Mouse (Mus musculus) limb, embryonic 12.5 days (tissue): ENCODE data around the gene Prkacb. TPM values are rescaled to one million over a fixed set of nuclear protein-coding genes. Genes with fewer than 3 reads are reported as not detected.
"Not testable (repeated sequence)": the region's sequence is repeated elsewhere in the genome, so short reads cannot be mapped to it uniquely, and the experiment has no call there.

ENCODE experiments used
- ATAC-seq: fragments of 200-750 bp; cut with Nextera tagmentation; 2 replicates; pipeline ENCODE4 v1.8.0; 2017; ENCODE audit warnings: low read depth, moderate TSS enrichment; ENCODE audit not compliant: insufficient number of reproducible peaks, insufficient read depth, low FRiP score, low TSS enrichment
- H3K27ac ChIP-seq: fragments of 300-500 bp; sonication (generic); 2 replicates; pipeline ENCODE4 v1.5.1; 2016; ENCODE audit warnings: mild to moderate bottlenecking, moderate library complexity
- H3K27me3 ChIP-seq: fragments of 300-500 bp; sonication (generic); 2 replicates; pipeline ENCODE4 v1.6.1; 2016; ENCODE audit warnings: mild to moderate bottlenecking, moderate library complexity
- H3K36me3 ChIP-seq: fragments of 300-500 bp; sonication (generic); 2 replicates; pipeline ENCODE4 v1.6.1; 2016; ENCODE audit warnings: mild to moderate bottlenecking, moderate library complexity
- H3K4me1 ChIP-seq: fragments of 300-500 bp; sonication (generic); replicated peaks from 2 replicates; pipeline ENCODE4 v1.6.1; 2016
- H3K4me2 ChIP-seq: fragments of 300-500 bp; sonication (generic); 2 replicates; pipeline ENCODE4 v1.6.1; 2016; ENCODE audit warnings: mild to moderate bottlenecking, moderate library complexity
- H3K4me3 ChIP-seq: fragments of 300-500 bp; sonication (generic); replicated peaks from 2 replicates; pipeline ENCODE4 v1.5.1; 2016; ENCODE audit warnings: mild to moderate bottlenecking
- H3K9ac ChIP-seq: fragments of 300-500 bp; sonication (generic); replicated peaks from 2 replicates; pipeline ENCODE4 v1.6.1; 2016; ENCODE audit warnings: mild to moderate bottlenecking, moderate library complexity
- H3K9me3 ChIP-seq: fragments of 300-500 bp; sonication (generic); 2 replicates; pipeline ENCODE4 v1.6.1; 2016; ENCODE audit warnings: mild to moderate bottlenecking, moderate library complexity
- WGBS: fragments of 180-500 bp; shearing (Covaris S2); methylation state at CpG from one replicate; pipeline ENCODE4 v1.1.7; 2016; 5-methylcytosine and 5-hydroxymethylcytosine counted together
- polyA plus RNA-seq: library from polyadenylated mRNA; unstranded; fragments of >200 nt; fragmentation: Nextera tagmentation; extraction: Ambion mirVana; gene quantifications from 2 replicates; pipeline ENCODE4 v1.2.1, GENCODE M21; 2016

Gene Prkacb
- polyA plus RNA-seq, 1 experiment from 2014 or later: 87.7 TPM

DNA sequence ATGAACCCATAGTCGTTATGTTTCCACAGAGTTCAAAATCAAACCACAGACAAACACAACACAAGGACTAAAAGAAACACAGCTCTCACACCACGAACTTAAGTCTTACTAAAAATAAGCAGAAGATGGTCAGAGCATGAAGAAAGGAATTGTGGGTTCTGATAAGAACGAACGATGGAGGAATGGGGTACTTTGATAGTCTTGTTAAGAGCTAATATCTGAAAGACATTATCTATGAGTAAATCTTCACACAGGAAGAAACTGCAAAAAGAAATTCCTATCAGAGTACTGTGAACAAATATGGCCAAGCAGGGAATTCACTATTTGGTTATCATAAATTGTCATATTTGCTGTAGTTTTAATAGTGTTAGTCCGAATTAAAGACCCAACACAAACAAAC is 36.1 kb downstream of the Prkacb start:
- Histone ChIP-seq H3K27ac (no peak overlapping the region), H3K4me3 (no peak overlapping the region), H3K4me1 (peaks cover 10% of the 10 kb centered on the region), H3K4me2 (no peak overlapping the region), H3K9ac (no peak overlapping the region), H3K9me3 (no peaks in the 10 kb centered on the region), H3K27me3 (no peaks in the 10 kb centered on the region), H3K36me3 (no peaks in the 10 kb centered on the region)
- no peak for ATAC-seq
- WGBS: 92% methylated on average over 5 of the region's 5 CpGs

DNA sequence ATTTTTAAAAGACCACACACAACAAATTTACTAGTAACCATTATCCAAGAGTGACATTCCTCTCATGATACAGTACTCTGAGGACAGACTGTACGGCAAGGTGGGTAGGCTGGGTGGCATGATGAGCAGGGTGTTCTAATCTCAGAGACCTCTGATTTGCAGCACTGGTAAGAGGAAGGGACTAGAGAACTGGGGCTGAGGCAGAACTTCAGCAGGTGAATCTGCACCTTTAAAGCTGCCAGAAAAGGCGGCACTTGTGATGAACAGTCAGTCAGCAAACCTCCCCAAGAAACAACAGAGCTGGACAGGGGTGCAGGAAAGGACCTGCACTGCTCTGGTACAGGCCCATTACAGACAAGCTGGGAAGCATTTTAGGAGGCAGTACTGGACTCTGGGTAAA is 41.9 kb downstream of the Prkacb start:
- H3K27ac ChIP-seq: no peak overlapping the region
- H3K4me1 ChIP-seq: peaks cover 15% of the 10 kb centered on the region
- 80% methylated on average over 2 of the region's 2 CpGs for WGBS
- H3K4me2 ChIP-seq: no peak overlapping the region
- no peak for ATAC-seq
- no peak overlapping the region for H3K9ac ChIP-seq
- H3K9me3 ChIP-seq: no peaks in the 10 kb centered on the region
- no peak overlapping the region for H3K4me3 ChIP-seq
- H3K36me3 ChIP-seq: peaks cover 9% of the 10 kb centered on the region; the same call in 1 of the 2 replicates
- H3K27me3 ChIP-seq: no peaks in the 10 kb centered on the region

DNA sequence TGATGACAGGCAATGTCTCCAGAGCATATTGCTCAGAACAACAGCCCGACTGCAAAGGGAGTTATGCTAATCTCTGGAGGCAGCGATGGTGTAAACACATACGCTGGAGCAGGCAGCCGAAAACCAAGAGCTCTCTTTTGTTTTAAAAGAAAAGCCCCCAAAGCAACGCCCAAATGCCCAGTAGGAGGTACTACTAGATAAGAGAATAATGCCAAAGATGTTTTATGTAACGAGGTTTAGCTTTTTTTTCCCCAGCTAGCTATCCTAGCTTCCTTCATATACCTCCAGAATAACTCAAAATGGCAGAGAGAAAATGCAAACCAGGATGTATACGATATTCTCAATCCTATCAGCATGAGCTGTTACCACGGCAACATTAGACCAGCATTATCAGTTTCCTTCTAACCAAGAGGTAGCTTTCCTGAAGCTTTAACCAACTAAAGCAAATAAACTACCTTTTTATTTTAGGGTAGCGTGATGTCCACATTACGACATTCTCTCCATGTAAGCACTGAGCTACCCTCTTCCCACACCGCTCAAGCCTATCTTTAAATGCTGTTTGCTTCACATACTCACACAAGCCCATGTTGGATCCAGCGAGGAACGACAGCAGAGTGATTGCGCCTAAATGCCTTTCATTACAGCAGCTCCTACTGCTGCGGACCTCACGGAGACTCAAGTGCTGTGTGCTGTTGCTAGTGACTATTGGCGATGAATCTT is 42.7 kb downstream of the Prkacb start:
- Histone ChIP-seq H3K4me2 (peak overlapping the region; percentile 3; the same call in 1 of the 2 replicates), H3K4me3 (no peak overlapping the region), H3K4me1 (peaks cover 15% of the 10 kb centered on the region), H3K36me3 (peaks cover 9% of the 10 kb centered on the region; the same call in 1 of the 2 replicates), H3K27ac (no peak overlapping the region), H3K27me3 (no peaks in the 10 kb centered on the region), H3K9ac (no peak overlapping the region), H3K9me3 (no peaks in the 10 kb centered on the region)
- no peak for ATAC-seq
- WGBS: 34% methylated on average over 17 of the region's 17 CpGs

DNA sequence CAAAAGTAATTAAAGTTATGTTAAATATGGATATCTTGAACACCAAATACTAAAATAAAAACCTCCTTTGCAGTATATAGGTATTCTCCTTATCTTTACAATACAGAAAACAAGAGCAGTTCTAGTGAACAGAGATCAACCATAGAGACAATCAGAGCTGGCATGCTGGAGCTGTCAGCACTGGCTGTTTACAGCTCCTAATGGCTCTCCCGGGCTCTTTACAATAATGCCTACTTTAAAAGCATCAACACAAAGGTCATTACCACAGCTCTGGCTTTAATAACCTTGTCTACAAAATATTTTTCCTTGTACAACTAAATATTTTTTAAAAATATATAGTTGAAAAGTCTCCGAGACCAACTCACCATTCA is 43.2 kb downstream of the Prkacb start:
- Histone ChIP-seq H3K36me3 (peaks cover 9% of the 10 kb centered on the region; the same call in 1 of the 2 replicates), H3K27ac (no peak overlapping the region), H3K9me3 (no peaks in the 10 kb centered on the region), H3K4me1 (peaks cover 15% of the 10 kb centered on the region), H3K9ac (no peak overlapping the region), H3K27me3 (no peaks in the 10 kb centered on the region), H3K4me3 (no peak overlapping the region), H3K4me2 (no peak overlapping the region)
- no peak for ATAC-seq
- WGBS: 42% methylated on average over 2 of the region's 2 CpGs

DNA sequence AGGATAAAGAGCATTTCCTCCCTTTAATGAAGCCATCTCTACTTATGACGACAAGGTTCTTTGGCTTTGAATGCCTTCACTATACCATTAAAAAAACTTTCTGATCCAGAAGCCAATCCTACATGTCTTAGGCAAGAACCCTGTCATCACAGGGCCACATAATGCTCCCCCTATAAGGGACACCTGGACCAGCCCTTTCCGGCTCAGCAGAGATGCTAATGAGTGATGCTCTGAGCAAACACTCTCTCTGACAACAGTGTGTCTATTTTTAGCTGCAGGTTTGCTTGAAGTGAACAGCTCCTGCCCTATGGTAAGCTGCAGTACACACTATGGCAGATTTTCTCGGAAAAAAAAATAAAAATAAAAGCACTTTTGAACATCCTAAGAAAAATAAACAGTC is 43.9 kb downstream of the Prkacb start:
- peaks cover 9% of the 10 kb centered on the region; the same call in 1 of the 2 replicates for H3K36me3 ChIP-seq
- no peak for ATAC-seq
- no peak overlapping the region for H3K4me3 ChIP-seq
- no peaks in the 10 kb centered on the region for H3K9me3 ChIP-seq
- 76% methylated on average over 3 of the region's 3 CpGs for WGBS
- H3K27ac ChIP-seq: no peak overlapping the region
- H3K4me2 ChIP-seq: no peak overlapping the region
- H3K27me3 ChIP-seq: no peaks in the 10 kb centered on the region
- H3K4me1 ChIP-seq: peaks cover 15% of the 10 kb centered on the region
- H3K9ac ChIP-seq: no peak overlapping the region

DNA sequence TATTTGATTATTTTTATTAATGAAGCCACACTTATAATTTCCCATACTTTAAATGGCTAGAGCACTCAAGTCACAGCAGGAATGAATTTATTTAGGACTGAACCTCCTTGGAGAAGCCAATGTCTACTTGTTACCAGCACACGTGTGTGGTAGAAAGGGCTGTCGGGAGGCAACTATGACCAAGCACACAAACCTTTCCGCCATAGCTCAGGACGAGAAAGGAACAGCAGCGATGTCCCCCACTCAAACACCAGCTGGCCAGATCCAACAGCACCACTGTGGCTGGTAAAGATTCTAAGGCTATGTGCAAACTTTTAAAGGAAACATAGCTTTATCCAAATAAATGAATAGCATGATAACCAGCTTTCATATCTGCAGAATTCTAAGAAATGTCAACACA is 44.4 kb downstream of the Prkacb start:
- no peak overlapping the region for H3K27ac ChIP-seq
- no peak overlapping the region for H3K4me3 ChIP-seq
- no peaks in the 10 kb centered on the region for H3K27me3 ChIP-seq
- H3K9me3 ChIP-seq: no peaks in the 10 kb centered on the region
- H3K4me2 ChIP-seq: no peak overlapping the region
- no peak for ATAC-seq
- H3K36me3 ChIP-seq: peaks cover 9% of the 10 kb centered on the region; the same call in 1 of the 2 replicates
- peaks cover 15% of the 10 kb centered on the region for H3K4me1 ChIP-seq
- WGBS: 94% methylated on average over 5 of the region's 5 CpGs
- H3K9ac ChIP-seq: no peak overlapping the region

DNA sequence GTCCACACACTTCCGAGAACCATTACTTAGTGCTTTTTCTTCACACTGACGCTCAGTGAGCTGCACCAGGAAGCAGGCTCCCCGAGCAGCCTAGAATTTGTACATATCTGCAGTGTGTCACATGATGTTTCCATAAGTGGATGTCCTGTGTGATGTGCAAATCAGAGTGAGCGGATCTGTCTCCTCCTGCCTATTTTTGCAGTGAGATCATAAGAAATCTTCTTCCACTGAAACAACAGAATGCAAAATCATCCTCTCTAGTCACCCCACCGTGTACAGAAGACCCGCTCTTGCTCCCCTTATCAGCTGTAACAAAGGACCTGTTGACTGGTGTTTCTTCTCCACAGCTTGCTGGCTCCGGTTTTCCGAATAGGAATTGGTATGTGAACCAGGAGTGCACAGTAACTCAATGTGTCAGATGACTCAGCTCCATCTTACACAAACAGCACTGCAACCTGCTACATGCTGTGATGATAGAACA is 46.0 kb downstream of the Prkacb start:
- WGBS: 86% methylated on average over 8 of the region's 8 CpGs
- Histone ChIP-seq H3K36me3 (peaks cover 9% of the 10 kb centered on the region; the same call in 1 of the 2 replicates), H3K9me3 (no peaks in the 10 kb centered on the region), H3K9ac (no peak overlapping the region), H3K4me2 (no peak overlapping the region), H3K4me3 (no peak overlapping the region), H3K4me1 (peaks cover 15% of the 10 kb centered on the region), H3K27ac (no peak overlapping the region), H3K27me3 (no peaks in the 10 kb centered on the region)
- no peak for ATAC-seq

DNA sequence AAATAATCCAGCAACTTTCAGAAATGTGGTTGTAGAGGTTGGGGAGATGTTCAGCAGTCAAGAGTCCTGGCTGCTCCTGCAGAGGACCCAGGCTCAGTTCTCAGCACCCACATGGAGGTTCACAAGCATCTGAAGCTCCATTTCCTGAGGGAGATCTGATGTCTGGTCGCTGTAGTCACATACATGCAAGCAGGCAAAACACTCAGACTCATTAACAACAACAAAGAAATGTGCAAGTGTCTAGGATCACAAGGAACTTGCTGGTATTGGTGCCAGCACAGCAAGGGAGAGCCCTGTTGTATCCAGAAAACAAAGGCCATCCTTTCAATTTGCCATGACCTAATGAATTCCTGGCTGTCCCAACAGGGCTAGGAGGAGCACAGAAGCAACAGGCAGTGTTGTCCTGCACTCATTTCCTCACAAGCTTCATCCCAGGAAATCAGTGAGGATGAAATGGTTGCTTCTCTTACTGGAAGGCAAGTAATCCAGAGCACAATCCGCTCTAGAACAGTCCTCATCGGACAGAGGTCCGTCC is 46.7 kb downstream of the Prkacb start:
- H3K36me3 ChIP-seq: peaks cover 9% of the 10 kb centered on the region; the same call in 1 of the 2 replicates
- no peak overlapping the region for H3K4me2 ChIP-seq
- no peak overlapping the region for H3K27ac ChIP-seq
- no peak for ATAC-seq
- no peak overlapping the region for H3K4me3 ChIP-seq
- 94% methylated on average over 4 of the region's 4 CpGs for WGBS
- no peaks in the 10 kb centered on the region for H3K9me3 ChIP-seq
- H3K9ac ChIP-seq: no peak overlapping the region
- peaks cover 15% of the 10 kb centered on the region for H3K4me1 ChIP-seq
- no peaks in the 10 kb centered on the region for H3K27me3 ChIP-seq

DNA sequence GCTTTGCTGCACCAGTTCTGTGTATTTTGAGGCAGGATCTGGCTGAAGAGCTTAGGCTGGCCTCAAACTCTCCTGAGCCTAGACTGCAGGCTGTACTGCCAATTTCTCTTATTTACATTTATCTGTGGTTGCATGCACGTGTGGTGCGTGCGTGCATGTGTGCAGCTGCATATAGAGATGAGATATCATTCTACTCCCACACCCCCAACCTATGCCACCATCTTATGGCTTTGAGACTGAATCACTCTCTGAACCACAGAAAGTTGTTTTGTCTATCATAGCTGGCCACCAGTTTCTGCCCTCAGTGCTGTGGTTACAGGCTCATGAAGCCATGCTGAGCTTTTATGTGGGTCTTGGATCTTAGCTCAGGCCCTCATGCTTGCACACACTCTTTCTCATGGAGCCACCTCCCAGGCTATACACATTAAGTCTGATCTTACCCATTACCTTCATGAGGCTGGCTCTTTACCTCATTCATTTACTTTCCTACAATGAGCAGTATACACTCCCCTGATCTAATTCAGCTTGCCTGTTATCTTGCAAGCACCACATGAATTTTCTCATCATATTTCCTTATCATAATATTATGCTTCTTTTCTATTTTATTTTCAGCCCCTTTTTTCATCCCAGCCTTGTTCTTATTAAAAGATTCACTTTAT is 47.8 kb downstream of the Prkacb start:
- Histone ChIP-seq H3K9me3 (no peaks in the 10 kb centered on the region), H3K27me3 (no peaks in the 10 kb centered on the region), H3K4me1 (peaks cover 5% of the 10 kb centered on the region), H3K27ac (no peak overlapping the region), H3K4me2 (no peak overlapping the region), H3K4me3 (no peak overlapping the region), H3K9ac (no peak overlapping the region), H3K36me3 (peaks cover 9% of the 10 kb centered on the region; the same call in 1 of the 2 replicates)
- WGBS: 92% methylated on average over 3 of the region's 3 CpGs
- ATAC-seq: no peak

DNA sequence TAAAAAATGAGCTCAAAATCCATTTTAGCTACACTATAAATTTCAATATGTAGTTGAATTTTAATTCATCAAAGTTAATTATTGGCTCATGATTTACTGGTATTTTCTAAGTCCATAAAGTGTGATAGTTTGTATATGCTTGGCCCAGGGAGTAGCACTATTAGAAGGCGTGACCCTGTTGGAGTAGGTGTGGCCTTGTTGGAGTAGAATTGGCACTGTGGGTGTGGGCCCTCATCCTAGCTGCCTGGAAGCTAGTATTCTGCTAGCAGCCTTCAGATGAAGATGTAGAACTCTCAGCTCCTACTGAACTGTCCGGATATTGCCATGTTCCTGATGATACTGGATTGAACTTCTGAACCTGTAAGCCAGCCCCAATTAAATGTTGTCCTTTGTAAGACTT is 49.7 kb downstream of the Prkacb start:
- WGBS: 85% methylated on average over 2 of the region's 2 CpGs
- H3K4me1 ChIP-seq, H3K4me3 ChIP-seq, ATAC-seq, H3K27me3 ChIP-seq, H3K36me3 ChIP-seq, H3K9me3 ChIP-seq, H3K4me2 ChIP-seq, H3K9ac ChIP-seq, H3K27ac ChIP-seq: not testable (repeated sequence)

DNA sequence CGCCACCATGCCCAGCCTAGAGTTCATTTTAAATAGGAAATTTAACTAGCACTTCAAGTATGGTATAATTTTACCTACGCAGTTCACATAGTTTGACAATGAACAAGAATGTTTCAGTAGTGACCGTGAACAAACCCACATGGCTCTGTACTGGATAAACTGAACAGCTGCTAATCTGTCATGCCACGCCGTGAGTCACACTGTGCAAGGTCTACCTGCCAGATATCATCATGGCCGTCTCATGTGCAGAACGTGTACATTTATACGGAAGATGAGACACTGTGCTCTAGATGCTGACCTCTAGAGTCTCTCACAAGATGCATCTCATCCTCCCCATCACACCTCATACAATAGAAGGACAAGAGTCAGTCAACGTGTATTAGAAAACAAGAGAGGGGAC is 51.5 kb downstream of the Prkacb start:
- ATAC-seq: no peak
- Histone ChIP-seq H3K9me3 (no peaks in the 10 kb centered on the region), H3K4me3 (no peak overlapping the region), H3K27ac (no peak overlapping the region), H3K27me3 (no peaks in the 10 kb centered on the region), H3K9ac (no peak overlapping the region), H3K36me3 (peaks cover 4% of the 10 kb centered on the region; the same call in 1 of the 2 replicates), H3K4me2 (no peak overlapping the region), H3K4me1 (no peaks in the 10 kb centered on the region; the same call in 1 of the 2 replicates)
- WGBS: 94% methylated on average over 9 of the region's 9 CpGs
